Mouse (Mus musculus) stomach, postnatal 0 days (tissue): ENCODE measurements at regions not wholly inside any gene's neighbourhood (a gene's known extent, or its start where the extent isn't known, plus 50 kb on each side); places are given as distances from the start of the nearest gene placed in this dataset.

ENCODE experiments used
- ATAC-seq: fragments of 200-750 bp; cut with Nextera tagmentation; 2 replicates; pipeline ENCODE4 v1.8.0; 2017; ENCODE audit not compliant: low FRiP score, low TSS enrichment
- DNase-seq: peaks from one replicate; pipeline ENCODE4 v3.0.0-alpha.2; 2016; ENCODE audit warnings: low spot score
- H3K27ac ChIP-seq: fragments of 300-500 bp; sonication (generic); replicated peaks from 2 replicates; pipeline ENCODE4 v1.5.1; 2014; ENCODE audit warnings: mild to moderate bottlenecking, control low read depth
- H3K27me3 ChIP-seq: fragments of 300-500 bp; sonication (generic); 2 replicates; pipeline ENCODE4 v1.6.1; 2014; ENCODE audit warnings: low read length; ENCODE audit not compliant: control insufficient read depth, insufficient read depth
- H3K36me3 ChIP-seq: fragments of 300-500 bp; sonication (generic); 2 replicates; pipeline ENCODE4 v1.6.1; 2014; ENCODE audit warnings: low read length, mixed read lengths; ENCODE audit not compliant: control insufficient read depth, insufficient read depth
- H3K4me1 ChIP-seq: fragments of 300-500 bp; sonication (generic); replicated peaks from 2 replicates; pipeline ENCODE4 v1.6.1; 2014; ENCODE audit warnings: antibody characterized with exemption; ENCODE audit not compliant: control insufficient read depth, insufficient read depth
- H3K4me2 ChIP-seq: fragments of 300-500 bp; sonication (generic); replicated peaks from 2 replicates; pipeline ENCODE4 v1.6.1; 2014; ENCODE audit warnings: low read depth, mild to moderate bottlenecking, control low read depth, moderate library complexity
- H3K4me3 ChIP-seq: fragments of 300-500 bp; sonication (generic); 2 replicates; pipeline ENCODE4 v1.5.1; 2014; ENCODE audit warnings: low read depth, low read length, control low read depth
- H3K9ac ChIP-seq: fragments of 300-500 bp; sonication (generic); 2 replicates; pipeline ENCODE4 v1.6.1; 2014; ENCODE audit warnings: mild to moderate bottlenecking, low read length, control low read depth, mixed read lengths
- H3K9me3 ChIP-seq: fragments of 300-500 bp; sonication (generic); 2 replicates; pipeline ENCODE4 v1.6.1; 2016; ENCODE audit warnings: low read length; ENCODE audit not compliant: control insufficient read depth
- CTCF ChIP-seq: IDR thresholded peaks from 2 replicates; pipeline ENCODE4 v1.5.1; 2016; ENCODE audit warnings: antibody characterized with exemption, low read depth, mild to moderate bottlenecking, moderate library complexity
- EP300 ChIP-seq: optimal IDR thresholded peaks from 2 replicates; pipeline ENCODE3; 2016; ENCODE audit warnings: antibody characterized with exemption
- WGBS: fragments of 180-500 bp; shearing (Covaris S2); extraction: QIAGEN DNeasy Blood & Tissue Kit; methylation state at CpG from one replicate; pipeline ENCODE4 v1.1.7; 2014; 5-methylcytosine and 5-hydroxymethylcytosine counted together

DNA sequence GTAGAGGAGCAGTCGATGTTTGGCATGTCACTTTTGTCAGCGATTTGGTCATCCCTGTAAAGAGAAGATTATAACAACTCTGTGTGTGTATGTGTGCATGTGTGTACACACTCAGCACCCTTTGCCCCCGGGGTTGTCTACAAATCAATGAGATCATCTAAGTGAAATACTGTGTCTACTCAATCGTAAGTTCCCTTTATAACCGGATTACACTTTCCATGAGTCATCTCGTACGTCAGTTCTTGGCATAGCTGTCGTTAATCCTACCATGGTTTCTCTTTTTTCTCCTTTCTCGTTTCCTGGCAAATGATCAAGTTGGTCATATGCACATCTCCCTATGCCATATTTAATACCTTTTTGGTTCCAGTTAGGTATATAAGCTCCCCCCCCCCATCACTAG is 58.7 kb upstream of the Eed start:
- 40% methylated on average over 9 of the region's 9 CpGs for WGBS
- no peaks in the 10 kb centered on the region for H3K27me3 ChIP-seq
- no peaks in the 10 kb centered on the region for H3K36me3 ChIP-seq
- H3K4me2 ChIP-seq: no peak overlapping the region
- H3K27ac ChIP-seq: no peak overlapping the region
- H3K9me3 ChIP-seq: no peaks in the 10 kb centered on the region
- H3K9ac ChIP-seq: no peak overlapping the region
- no peak for DNase-seq
- no peak overlapping the region for H3K4me3 ChIP-seq
- ATAC-seq: peak; percentile 87
- H3K4me1 ChIP-seq: peaks cover 7% of the 10 kb centered on the region; the same call in 1 of the 2 replicates
- TF ChIP-seq EP300 (no peak), CTCF (no peak)

DNA sequence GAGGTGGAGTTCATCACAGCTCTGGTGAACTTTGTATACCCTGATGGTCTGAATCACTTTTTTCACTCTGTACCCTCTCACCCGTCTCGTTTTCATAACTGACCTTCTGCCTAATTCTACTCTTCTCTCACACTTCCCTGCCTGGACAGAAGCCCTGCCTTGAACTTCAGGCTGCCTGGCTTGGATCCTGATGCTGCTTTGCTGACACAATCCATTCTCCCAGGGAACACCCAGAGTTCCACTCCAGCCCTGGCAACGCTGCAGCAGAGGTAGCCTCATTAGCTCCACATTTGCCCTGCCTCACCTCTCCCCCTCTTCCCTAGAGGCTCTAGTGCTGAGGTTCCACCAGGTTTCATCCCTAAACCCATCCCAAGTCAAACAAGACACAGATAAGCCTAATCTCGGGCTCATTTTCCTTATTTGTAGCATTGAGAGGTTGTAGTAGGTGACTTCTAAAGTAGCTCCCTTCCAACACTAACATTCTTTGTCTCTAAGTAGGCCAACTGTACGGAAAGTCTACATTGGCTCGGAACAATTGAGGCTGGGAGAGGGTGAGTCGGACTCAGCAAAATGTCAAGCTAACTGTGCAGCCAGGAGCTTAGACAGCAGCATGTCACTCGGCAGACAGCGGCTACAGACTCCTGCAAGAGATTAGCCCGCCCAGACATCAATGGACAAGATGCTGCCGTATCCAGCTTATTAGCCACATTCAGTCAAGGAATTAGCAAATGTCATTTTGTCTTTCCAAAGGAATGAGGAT is 60.0 kb upstream of the Eed start:
- no peaks in the 10 kb centered on the region for H3K36me3 ChIP-seq
- H3K27me3 ChIP-seq: no peaks in the 10 kb centered on the region
- DNase-seq (no peak), ATAC-seq (no peak)
- H3K9me3 ChIP-seq: no peaks in the 10 kb centered on the region
- 59% methylated on average over 11 of the region's 11 CpGs for WGBS
- peak overlapping the region; percentile 67 for H3K27ac ChIP-seq
- no peak for TF ChIP-seq EP300
- no peak for TF ChIP-seq CTCF
- H3K9ac ChIP-seq: no peak overlapping the region
- peaks cover 7% of the 10 kb centered on the region; the same call in 1 of the 2 replicates for H3K4me1 ChIP-seq
- H3K4me3 ChIP-seq: no peak overlapping the region
- no peak overlapping the region for H3K4me2 ChIP-seq

DNA sequence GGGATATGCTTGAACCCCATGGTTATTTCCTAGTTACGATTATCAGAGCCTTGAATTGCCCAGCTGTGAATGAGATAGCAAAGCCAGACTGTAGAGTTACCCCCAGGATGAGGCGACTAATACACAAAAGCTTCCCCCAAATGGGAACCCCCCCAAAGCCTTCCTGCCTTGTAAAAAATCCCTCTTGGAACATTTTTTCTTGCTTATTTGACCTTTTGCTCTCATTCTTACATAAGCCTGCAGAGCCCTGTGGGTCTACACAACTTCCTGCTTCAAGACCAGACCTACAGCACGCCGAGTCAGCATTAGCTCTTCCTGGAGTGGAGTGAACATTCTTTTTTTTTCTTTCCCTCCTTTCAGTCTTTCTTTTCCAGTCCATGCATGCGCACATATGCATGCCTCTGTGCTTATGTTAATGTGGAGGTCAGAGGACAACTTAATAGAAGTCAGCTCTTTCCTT is 60.8 kb upstream of the Eed start:
- H3K27ac ChIP-seq: peak overlapping the region; percentile 69
- no peaks in the 10 kb centered on the region for H3K36me3 ChIP-seq
- H3K9ac ChIP-seq: no peak overlapping the region
- no peaks in the 10 kb centered on the region for H3K9me3 ChIP-seq
- H3K4me1 ChIP-seq: peaks cover 7% of the 10 kb centered on the region; the same call in 1 of the 2 replicates
- H3K4me2 ChIP-seq: no peak overlapping the region
- H3K27me3 ChIP-seq: no peaks in the 10 kb centered on the region
- ATAC-seq: no peak; the same call in 1 of the 2 replicates
- WGBS: 41% methylated on average over 5 of the region's 5 CpGs
- no peak overlapping the region for H3K4me3 ChIP-seq
- no peak for DNase-seq
- TF ChIP-seq EP300: no peak
- TF ChIP-seq CTCF: no peak

DNA sequence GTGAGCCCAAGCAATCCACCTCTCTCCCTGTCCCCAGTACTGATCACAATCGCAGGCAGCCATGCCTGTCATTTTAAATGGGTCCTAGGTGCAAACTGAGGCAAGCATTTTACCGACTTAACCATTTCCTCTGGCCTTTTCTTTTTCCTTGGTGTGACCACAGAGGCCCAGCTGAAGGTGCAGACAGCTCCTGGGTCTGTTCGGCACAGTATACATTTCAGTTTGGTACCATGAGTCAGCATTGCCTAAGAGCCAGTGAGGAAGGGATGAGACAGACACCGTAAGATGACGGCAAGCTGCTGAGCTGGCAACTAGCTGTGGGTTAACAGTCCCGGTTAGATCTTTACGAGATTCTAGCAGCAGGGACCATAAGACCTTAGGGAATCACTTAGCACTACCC is 61.6 kb upstream of the Eed start:
- 77% methylated on average over 7 of the region's 7 CpGs for WGBS
- Histone ChIP-seq H3K4me3 (no peak overlapping the region), H3K9ac (no peak overlapping the region), H3K27ac (peak overlapping the region; percentile 69), H3K9me3 (no peaks in the 10 kb centered on the region), H3K4me1 (peaks cover 7% of the 10 kb centered on the region; the same call in 1 of the 2 replicates), H3K4me2 (no peak overlapping the region), H3K36me3 (no peaks in the 10 kb centered on the region), H3K27me3 (no peaks in the 10 kb centered on the region)
- TF ChIP-seq CTCF: no peak
- TF ChIP-seq EP300: no peak
- ATAC-seq: no peak
- DNase-seq: no peak

DNA sequence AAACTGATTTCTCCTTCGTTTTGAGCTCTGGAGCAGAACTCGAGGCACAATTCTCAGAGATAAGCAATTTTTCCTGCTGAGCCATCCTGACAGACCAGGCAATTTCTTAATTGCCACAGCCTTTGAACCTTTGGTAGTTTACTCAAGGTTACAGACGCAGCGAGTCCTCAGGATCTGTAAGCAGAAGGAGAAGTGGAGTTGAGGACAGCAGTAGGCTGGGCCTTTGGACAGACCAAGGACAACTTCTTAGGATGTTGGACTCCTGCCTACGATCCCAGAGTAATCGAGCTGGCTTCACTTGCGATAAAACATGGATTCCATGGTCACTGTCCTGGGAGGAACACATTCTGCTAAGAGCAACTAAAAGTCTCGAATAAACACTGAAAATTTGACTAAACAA is 62.7 kb upstream of the Eed start:
- DNase-seq (no peak), ATAC-seq (no peak)
- Histone ChIP-seq H3K4me3 (no peak overlapping the region), H3K36me3 (no peaks in the 10 kb centered on the region), H3K4me1 (peaks cover 7% of the 10 kb centered on the region; the same call in 1 of the 2 replicates), H3K27ac (peak overlapping the region; percentile 63), H3K9me3 (no peaks in the 10 kb centered on the region), H3K27me3 (no peaks in the 10 kb centered on the region), H3K4me2 (no peak overlapping the region), H3K9ac (no peak overlapping the region)
- TF ChIP-seq CTCF: no peak
- TF ChIP-seq EP300: no peak
- 56% methylated on average over 8 of the region's 8 CpGs for WGBS

DNA sequence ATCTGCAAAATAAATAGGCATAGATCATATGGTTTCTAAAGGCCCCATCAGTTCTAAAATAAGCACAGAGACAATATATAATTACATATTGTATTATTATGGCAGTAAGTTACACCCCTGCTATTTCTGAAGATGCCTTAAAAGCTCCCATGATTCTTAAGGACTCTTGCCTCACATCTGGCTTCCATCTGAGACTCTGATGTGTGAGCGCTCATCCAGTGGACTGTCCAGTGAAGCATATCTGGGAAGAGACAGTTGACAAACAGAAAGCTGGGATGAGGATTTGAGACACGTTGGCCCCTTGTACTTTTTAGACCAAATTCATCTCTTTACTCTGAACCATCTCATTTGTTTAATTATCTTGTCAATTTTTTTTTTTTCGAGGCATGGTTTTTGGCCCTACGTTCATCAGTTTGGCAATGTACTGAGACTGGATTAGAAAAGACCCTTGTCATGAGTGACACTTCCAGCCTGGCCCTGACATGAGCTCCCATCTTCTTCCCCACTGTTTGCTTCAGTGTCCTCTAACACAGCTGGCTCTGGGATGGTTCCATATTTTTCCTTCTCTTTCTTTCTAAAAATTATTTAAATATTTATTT is 63.4 kb upstream of the Eed start:
- Histone ChIP-seq H3K27me3 (no peaks in the 10 kb centered on the region), H3K4me3 (no peak overlapping the region), H3K36me3 (no peaks in the 10 kb centered on the region), H3K4me1 (peaks cover 7% of the 10 kb centered on the region; the same call in 1 of the 2 replicates), H3K9ac (no peak overlapping the region), H3K27ac (peak overlapping the region; percentile 53; the same call in 1 of the 2 replicates), H3K4me2 (no peak overlapping the region), H3K9me3 (no peaks in the 10 kb centered on the region)
- WGBS: 62% methylated on average over 4 of the region's 4 CpGs
- ATAC-seq (no peak), DNase-seq (no peak)
- no peak for TF ChIP-seq EP300
- no peak for TF ChIP-seq CTCF
